Mouse (Mus musculus): ENCODE data around the gene Mrgprb5. TPM values are rescaled to one million over a fixed set of nuclear protein-coding genes. Genes with fewer than 3 reads are reported as not detected.

The Mrgprb5 gene
- polyA plus RNA-seq, 1 experiment from 2014 or later, result not detected

Other genes with a start within 250 kb of the Mrgprb5 start
- gene Mrgpra4, start 186.9 kb downstream of the Mrgprb5 start, polyA plus RNA-seq (2015; fragmentation: Nextera tagmentation; extraction: Ambion mirVana), result not detected in 2 replicates
- not detected in 2 replicates for gene Mrgprx1, start 141.4 kb downstream of the Mrgprb5 start, polyA plus RNA-seq (2015; fragmentation: Nextera tagmentation; extraction: Ambion mirVana)
- gene Mrgprb4, start 30.3 kb upstream of the Mrgprb5 start, polyA plus RNA-seq (2015; fragmentation: Nextera tagmentation; extraction: Ambion mirVana), result not detected in 2 replicates
- not detected in 2 replicates for gene Mrgprb8, start 219.5 kb upstream of the Mrgprb5 start, polyA plus RNA-seq (2015; fragmentation: Nextera tagmentation; extraction: Ambion mirVana)

All from kidney, embryonic 16.5 days (tissue).